ENCODE assay signal across 26 mouse cellular contexts in the genomic region with DNA sequence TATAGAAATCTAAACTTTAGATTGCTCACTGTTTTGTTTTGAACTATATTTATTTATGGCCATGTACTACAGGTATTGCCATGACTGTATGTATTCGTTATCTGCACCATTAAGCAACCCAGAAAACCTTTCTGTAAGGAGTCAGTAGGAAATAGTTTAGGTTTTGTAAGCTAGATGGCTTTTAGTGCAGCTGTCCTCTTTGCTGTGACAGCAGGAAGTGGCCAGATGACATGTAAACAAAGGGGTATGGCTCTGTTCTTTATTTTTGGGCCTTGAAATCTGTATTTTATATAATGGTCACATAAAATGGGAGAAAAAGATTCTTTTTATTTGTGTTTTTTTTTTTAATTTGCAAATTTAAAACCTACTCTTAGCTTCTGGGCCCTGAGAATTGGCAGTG.
DNase-seq lines count a peak whose midpoint lies in the region; ATAC-seq and TF ChIP-seq lines count a peak whose summit lies in the region.
"Had no signal": no experiment of that assay in that cellular context is flagged by ENCODE, and none has a peak within 500 bp of the region (broad histone marks: within the 10 kb centered on the region; RNA-seq: fewer than 3 reads in every experiment).

No protein-coding gene starts in this region.

- no peaks in the 10 kb centered on the region for H3K79me2 ChIP-seq in CH12.LX (replicated peaks; ENCODE audit: control insufficient read depth, extremely low read depth, insufficient read depth, poor library complexity, severe bottlenecking)

- DNase-seq in lung, embryonic 14.5 days = peak; percentile 48
- DNase-seq in lung, adult 2 months = no peak
- DNase-seq in CH12.LX (ENCODE audit: extremely low read depth) = no peak
- no peak for DNase-seq in cerebellum, adult 2 months
- DNase-seq in cerebellum, postnatal 25 days = no peak
- no peak for DNase-seq in frontal cortex, postnatal 25 days (ENCODE audit: low spot score in 2 of 2)
- DNase-seq: adrenal gland, adult 8-10 months; adrenal gland, postnatal 25 days; cerebellum, adult 11-12 months; cerebellum, adult 9-10 months; cerebellum, postnatal 14 days; gastrocnemius, adult 2 months; gastrocnemius, postnatal 14 days; heart, adult 2 months; kidney, adult 18-20 months had no signal

- in situ Hi-C loops in CH12.LX (cut with MboI; ENCODE audit: low pct_ligation_motif_present, low pct_unique_long_range_greater_than_20kb, low sequenced_read_pairs) = no loop called here

- TF ChIP-seq RAD21 in CH12.LX (IDR thresholded peaks at IDR 0.05; ENCODE audit: low read depth, low read length) = no peak

- H3K4me1 ChIP-seq in lung, embryonic 14.5 days (ENCODE audit: insufficient read depth) = 0 out of 2 replicates have a peak, but pooled peaks cover 4% of the 10 kb centered on the region
- H3K4me1 ChIP-seq in lung, adult 2 months (ENCODE audit: control insufficient read depth, insufficient read depth, low read length) = peaks cover 10% of the 10 kb centered on the region
- H3K4me1 ChIP-seq in CH12.LX (ENCODE audit: control insufficient read depth in 1 of 2, insufficient read depth in 2 of 2) = peaks cover 6 to 43% of the 10 kb centered on the region in 2 experiments; a peak in 3 of 4 replicates
- H3K4me1 ChIP-seq in cerebellum, adult 2 months (ENCODE audit: control insufficient read depth, insufficient read depth, low read length) = no peaks in the 10 kb centered on the region

- ATAC-seq in lung, embryonic 14.5 days (ENCODE audit: insufficient read depth) = no peak
- ATAC-seq in inflammation-experienced regulatory T-cells, adult 6 months = peak; percentile 28
- ATAC-seq: forebrain, embryonic 13.5 days; forebrain, embryonic 16.5 days; hindbrain, embryonic 16.5 days; intestine, embryonic 16.5 days had no signal

- no peak overlapping the region for H3K9ac ChIP-seq in lung, embryonic 14.5 days
- no peak overlapping the region for H3K9ac ChIP-seq in CH12.LX (ENCODE audit: insufficient read depth, low read depth)
- H3K9ac ChIP-seq: embryonic facial prominence, embryonic 13.5 days; forebrain, embryonic 13.5 days; hindbrain, embryonic 13.5 days had no signal

- H3K4me3 ChIP-seq in lung, embryonic 14.5 days (ENCODE audit: low read depth, low read length) = no peak overlapping the region
- H3K4me3 ChIP-seq in lung, adult 2 months (replicated peaks; ENCODE audit: extremely low read depth, low read depth, low read length) = no peak overlapping the region
- no peak overlapping the region for H3K4me3 ChIP-seq in CH12.LX (replicated peaks in 1 of 3; ENCODE audit: low read depth in 2 of 3, low read length in 2 of 3, poor library complexity in 1 of 3)
- no peak overlapping the region for H3K4me3 ChIP-seq in cerebellum, adult 2 months (replicated peaks; ENCODE audit: insufficient read depth, low read depth, low read length)
- H3K4me3 ChIP-seq: embryonic facial prominence, embryonic 10.5 days; embryonic facial prominence, embryonic 13.5 days; erythroblast, embryonic 14.5 days; forebrain, embryonic 10.5 days; forebrain, embryonic 13.5 days; gastrocnemius, adult 2 months; heart, adult 2 months; hindbrain, embryonic 13.5 days had no signal

- no peak for TF ChIP-seq CTCF in lung, embryonic 14.5 days (IDR thresholded peaks at IDR 0.05; ENCODE audit: low read depth)
- no peak for TF ChIP-seq CTCF in lung, adult 2 months (IDR thresholded peaks at IDR 0.05; ENCODE audit: insufficient read depth, low read length)
- no peak for TF ChIP-seq CTCF in CH12.LX (conservative IDR thresholded peaks at IDR 0.05 in 1 of 2, IDR thresholded peaks at IDR 0.05 in 1 of 2; ENCODE audit: low read depth in 2 of 2, low read length in 2 of 2)
- TF ChIP-seq CTCF in cerebellum, adult 2 months (IDR thresholded peaks at IDR 0.05; ENCODE audit: borderline replicate concordance, insufficient read depth, low read depth, low read length) = no peak

- no peak for TF ChIP-seq POLR2A in lung, adult 2 months (IDR thresholded peaks at IDR 0.05; ENCODE audit: borderline replicate concordance, extremely low read depth, low read depth, low read length)
- no peak for TF ChIP-seq POLR2A in CH12.LX (IDR thresholded peaks at IDR 0.05; ENCODE audit: low read depth, low read length)
- TF ChIP-seq POLR2A in cerebellum, adult 2 months (IDR thresholded peaks at IDR 0.05; ENCODE audit: borderline replicate concordance, insufficient read depth, low read length) = no peak

- dilution Hi-C loops in CH12.LX (cut with MboI; ENCODE audit: extremely low pct_ligation_motif_present, extremely low pct_unique_long_range_greater_than_20kb, low sequenced_read_pairs) = no loop called here

- H3K27me3 ChIP-seq in lung, embryonic 14.5 days (ENCODE audit: insufficient read depth, low read length) = no peaks in the 10 kb centered on the region
- H3K27me3 ChIP-seq in CH12.LX (replicated peaks) = no peaks in the 10 kb centered on the region
- H3K27me3 ChIP-seq in cerebellum, adult 2 months (ENCODE audit: control insufficient read depth, insufficient read depth, low read length) = no peaks in the 10 kb centered on the region
- H3K27me3 ChIP-seq: embryonic facial prominence, embryonic 13.5 days; forebrain, embryonic 13.5 days; hindbrain, embryonic 13.5 days had no signal

- WGBS in lung, embryonic 14.5 days = 42% methylated on average over 1 of the region's 1 CpGs
- WGBS in lung, adult 2 months = 63% methylated on average over 1 of the region's 1 CpGs
- 89% methylated on average over 1 of the region's 1 CpGs for WGBS in cerebellum, adult 2 months

- H3K9me3 ChIP-seq in lung, embryonic 14.5 days (ENCODE audit: low read depth, low read length) = no peaks in the 10 kb centered on the region
- H3K9me3 ChIP-seq in CH12.LX (replicated peaks; ENCODE audit: low read length) = no peaks in the 10 kb centered on the region
- H3K9me3 ChIP-seq: embryonic facial prominence, embryonic 10.5 days; embryonic facial prominence, embryonic 13.5 days; forebrain, embryonic 10.5 days; forebrain, embryonic 13.5 days; hindbrain, embryonic 13.5 days had no signal

- H3K4me2 ChIP-seq in lung, embryonic 14.5 days = no peak overlapping the region
- no peak overlapping the region for H3K4me2 ChIP-seq in CH12.LX (ENCODE audit: insufficient read depth, low read depth, poor library complexity, severe bottlenecking)
- H3K4me2 ChIP-seq: embryonic facial prominence, embryonic 13.5 days; forebrain, embryonic 13.5 days; heart, embryonic 11.5 days; hindbrain, embryonic 13.5 days had no signal

- H3K27ac ChIP-seq in lung, embryonic 14.5 days (ENCODE audit: low read depth) = no peak overlapping the region
- H3K27ac ChIP-seq in CH12.LX (ENCODE audit: insufficient read depth, low read depth) = no peak overlapping the region
- no peak overlapping the region for H3K27ac ChIP-seq in cerebellum, adult 2 months (ENCODE audit: insufficient read depth, low read length)
- H3K27ac ChIP-seq: embryonic facial prominence, embryonic 10.5 days; forebrain, embryonic 10.5 days; forebrain, embryonic 13.5 days; gastrocnemius, adult 2 months; heart, adult 2 months; hindbrain, embryonic 13.5 days had no signal

- no peaks in the 10 kb centered on the region for H3K36me3 ChIP-seq in lung, embryonic 14.5 days (ENCODE audit: insufficient read depth)
- H3K36me3 ChIP-seq in CH12.LX (replicated peaks in 1 of 2; ENCODE audit: control insufficient read depth in 1 of 2, insufficient read depth in 1 of 2, low read length in 1 of 2) = no peaks in the 10 kb centered on the region
- H3K36me3 ChIP-seq: embryonic facial prominence, embryonic 10.5 days; embryonic facial prominence, embryonic 13.5 days; forebrain, embryonic 10.5 days; hindbrain, embryonic 13.5 days had no signal

- no peak for TF ChIP-seq EP300 in CH12.LX (IDR thresholded peaks at IDR 0.05; ENCODE audit: low read length)

TF ChIP-seq in CH12.LX, 34 proteins besides CTCF, POLR2A, EP300 and RAD21:
- TF ChIP-seq UBTF (IDR thresholded peaks at IDR 0.05; ENCODE audit: low read depth, low read length) (no peak), SIN3A (IDR thresholded peaks at IDR 0.05; ENCODE audit: low read length) (peak; percentile 11; the same call in 1 of the 2 replicates)
TF ChIP-seq in CH12.LX: peak in this region for 1.
